Mouse (Mus musculus): ENCODE measurements around the gene Sord. TPM values are rescaled to one million over a fixed set of nuclear protein-coding genes. Genes with fewer than 3 reads are reported as not detected.

Gene Sord
- polyA plus RNA-seq, 1 experiment from 2014 or later = 22.7 TPM

GRCm38 (mm10) chr2:122298096-122298499 lies 63.5 kb downstream of the Sord start, which contains the start of gene Duox2:
Duox2 (minus strand) TSS chr2:122298449.
- peaks cover 66% of the 10 kb centered on the region for H3K27me3 ChIP-seq (ENCODE audit: control insufficient read depth, insufficient read depth, low read length)
- peaks cover 23% of the 10 kb centered on the region; the same call in 1 of the 2 replicates for H3K4me1 ChIP-seq (ENCODE audit: control insufficient read depth, insufficient read depth, low read length)
- H3K36me3 ChIP-seq (ENCODE audit: control insufficient read depth, insufficient read depth, low read length) = no peaks in the 10 kb centered on the region
- no peak within 1 kb of the TSS for H3K9ac ChIP-seq (replicated peaks; ENCODE audit: low read depth, low read length)
- no peaks in the 10 kb centered on the region for H3K9me3 ChIP-seq (ENCODE audit: control insufficient read depth, low read length)
- WGBS = 2% methylated on average over 13 of the region's 13 CpGs
- ATAC-seq (ENCODE audit: low read depth) = no peak
- H3K4me3 ChIP-seq (ENCODE audit: low read depth, low read length) = peak within 1 kb of the TSS; percentile 7; the same call in 1 of the 2 replicates
- no peak within 1 kb of the TSS for H3K27ac ChIP-seq (ENCODE audit: low read depth, low read length)
- peak within 1 kb of the TSS; percentile 17; the same call in 1 of the 2 replicates for H3K4me2 ChIP-seq (ENCODE audit: low read depth, low read length)

- peaks cover 69% of the 10 kb centered on the region for H3K27me3 ChIP-seq (ENCODE audit: control insufficient read depth, insufficient read depth, low read length)
- peaks cover 23% of the 10 kb centered on the region; the same call in 1 of the 2 replicates for H3K4me1 ChIP-seq (ENCODE audit: control insufficient read depth, insufficient read depth, low read length)
- 1% methylated on average over 43 of the region's 43 CpGs for WGBS
- H3K4me2 ChIP-seq (ENCODE audit: low read depth, low read length) = peak within 1 kb of the TSS; percentile 17; the same call in 1 of the 2 replicates
- no peak within 1 kb of the TSS for H3K27ac ChIP-seq (ENCODE audit: low read depth, low read length)
- H3K9me3 ChIP-seq (ENCODE audit: control insufficient read depth, low read length) = no peaks in the 10 kb centered on the region
- peak within 1 kb of the TSS; percentile 7; the same call in 1 of the 2 replicates for H3K4me3 ChIP-seq (ENCODE audit: low read depth, low read length)
- no peak within 1 kb of the TSS for H3K9ac ChIP-seq (replicated peaks; ENCODE audit: low read depth, low read length)
- ATAC-seq (ENCODE audit: low read depth) = no peak
- H3K36me3 ChIP-seq (ENCODE audit: control insufficient read depth, insufficient read depth, low read length) = no peaks in the 10 kb centered on the region
These were observed 64.3 kb downstream of the Sord start, which contains the start of gene Duoxa2 for GRCm38 (mm10) chr2:122298596-122299490. Duoxa2 (plus strand) TSS chr2:122298900.

- no peak for ATAC-seq (ENCODE audit: low read depth)
- Histone ChIP-seq H3K36me3 (ENCODE audit: control insufficient read depth, insufficient read depth, low read length) (no peaks in the 10 kb centered on the region), H3K4me3 (ENCODE audit: low read depth, low read length) (no peak overlapping the region), H3K4me1 (ENCODE audit: control insufficient read depth, insufficient read depth, low read length) (peaks cover 23% of the 10 kb centered on the region; the same call in 1 of the 2 replicates), H3K9ac (replicated peaks; ENCODE audit: low read depth, low read length) (no peak overlapping the region), H3K9me3 (ENCODE audit: control insufficient read depth, low read length) (no peaks in the 10 kb centered on the region), H3K4me2 (ENCODE audit: low read depth, low read length) (no peak overlapping the region), H3K27ac (ENCODE audit: low read depth, low read length) (no peak overlapping the region), H3K27me3 (ENCODE audit: control insufficient read depth, insufficient read depth, low read length) (peaks cover 63% of the 10 kb centered on the region)
- 7% methylated on average over 14 of the region's 14 CpGs for WGBS
These were observed 65.5 kb downstream of the Sord start for GRCm38 (mm10) chr2:122299911-122300655.

- Histone ChIP-seq H3K9me3 (ENCODE audit: control insufficient read depth, low read length) (no peaks in the 10 kb centered on the region), H3K9ac (replicated peaks; ENCODE audit: low read depth, low read length) (no peak overlapping the region), H3K4me1 (ENCODE audit: control insufficient read depth, insufficient read depth, low read length) (peaks cover 23% of the 10 kb centered on the region; the same call in 1 of the 2 replicates), H3K4me3 (ENCODE audit: low read depth, low read length) (no peak overlapping the region), H3K27ac (ENCODE audit: low read depth, low read length) (no peak overlapping the region), H3K36me3 (ENCODE audit: control insufficient read depth, insufficient read depth, low read length) (no peaks in the 10 kb centered on the region), H3K27me3 (ENCODE audit: control insufficient read depth, insufficient read depth, low read length) (peaks cover 60% of the 10 kb centered on the region), H3K4me2 (ENCODE audit: low read depth, low read length) (peak overlapping the region; percentile 55; the same call in 1 of the 2 replicates)
- ATAC-seq (ENCODE audit: low read depth) = no peak
- WGBS = 5% methylated on average over 14 of the region's 14 CpGs
These were observed 66.1 kb downstream of the Sord start for GRCm38 (mm10) chr2:122300656-122301020.

GRCm38 (mm10) chr2:122301081-122301920 lies 66.8 kb downstream of the Sord start:
- Histone ChIP-seq H3K27ac (ENCODE audit: low read depth, low read length) (no peak overlapping the region), H3K9me3 (ENCODE audit: control insufficient read depth, low read length) (no peaks in the 10 kb centered on the region), H3K9ac (replicated peaks; ENCODE audit: low read depth, low read length) (peak overlapping the region; percentile 25; the same call in 1 of the 2 replicates), H3K36me3 (ENCODE audit: control insufficient read depth, insufficient read depth, low read length) (no peaks in the 10 kb centered on the region), H3K27me3 (ENCODE audit: control insufficient read depth, insufficient read depth, low read length) (peaks cover 60% of the 10 kb centered on the region), H3K4me1 (ENCODE audit: control insufficient read depth, insufficient read depth, low read length) (peaks cover 23% of the 10 kb centered on the region; the same call in 1 of the 2 replicates), H3K4me2 (ENCODE audit: low read depth, low read length) (peak overlapping the region; percentile 55), H3K4me3 (ENCODE audit: low read depth, low read length) (peak overlapping the region; percentile 39)
- ATAC-seq (ENCODE audit: low read depth) = peak; percentile 47
- under 1% methylated on average over 46 of the region's 48 CpGs for WGBS

GRCm38 (mm10) chr2:122301921-122302573 lies 67.5 kb downstream of the Sord start:
- Histone ChIP-seq H3K9ac (replicated peaks; ENCODE audit: low read depth, low read length) (peak overlapping the region; percentile 25; the same call in 1 of the 2 replicates), H3K9me3 (ENCODE audit: control insufficient read depth, low read length) (no peaks in the 10 kb centered on the region), H3K36me3 (ENCODE audit: control insufficient read depth, insufficient read depth, low read length) (no peaks in the 10 kb centered on the region), H3K4me2 (ENCODE audit: low read depth, low read length) (peak overlapping the region; percentile 55), H3K4me1 (ENCODE audit: control insufficient read depth, insufficient read depth, low read length) (peaks cover 23% of the 10 kb centered on the region; the same call in 1 of the 2 replicates), H3K27ac (ENCODE audit: low read depth, low read length) (no peak overlapping the region), H3K27me3 (ENCODE audit: control insufficient read depth, insufficient read depth, low read length) (peaks cover 61% of the 10 kb centered on the region), H3K4me3 (ENCODE audit: low read depth, low read length) (peak overlapping the region; percentile 39)
- 6% methylated on average over 23 of the region's 23 CpGs for WGBS
- ATAC-seq (ENCODE audit: low read depth) = no peak

GRCm38 (mm10) chr2:122302574-122303241 lies 68.2 kb downstream of the Sord start:
- Histone ChIP-seq H3K27me3 (ENCODE audit: control insufficient read depth, insufficient read depth, low read length) (peaks cover 59% of the 10 kb centered on the region), H3K36me3 (ENCODE audit: control insufficient read depth, insufficient read depth, low read length) (no peaks in the 10 kb centered on the region), H3K4me2 (ENCODE audit: low read depth, low read length) (no peak overlapping the region), H3K4me3 (ENCODE audit: low read depth, low read length) (peak overlapping the region; percentile 39; the same call in 1 of the 2 replicates), H3K4me1 (ENCODE audit: control insufficient read depth, insufficient read depth, low read length) (0 out of 2 replicates have a peak, but pooled peaks cover 19% of the 10 kb centered on the region), H3K9me3 (ENCODE audit: control insufficient read depth, low read length) (no peaks in the 10 kb centered on the region), H3K9ac (replicated peaks; ENCODE audit: low read depth, low read length) (no peak overlapping the region), H3K27ac (ENCODE audit: low read depth, low read length) (no peak overlapping the region)
- WGBS = 13% methylated on average over 9 of the region's 9 CpGs
- peak; percentile 61; the same call in 1 of the 2 replicates for ATAC-seq (ENCODE audit: low read depth)

Data from neural tube, embryonic 14.5 days (tissue).